Mouse (Mus musculus): ENCODE data around the gene Wwc1.

DNA sequence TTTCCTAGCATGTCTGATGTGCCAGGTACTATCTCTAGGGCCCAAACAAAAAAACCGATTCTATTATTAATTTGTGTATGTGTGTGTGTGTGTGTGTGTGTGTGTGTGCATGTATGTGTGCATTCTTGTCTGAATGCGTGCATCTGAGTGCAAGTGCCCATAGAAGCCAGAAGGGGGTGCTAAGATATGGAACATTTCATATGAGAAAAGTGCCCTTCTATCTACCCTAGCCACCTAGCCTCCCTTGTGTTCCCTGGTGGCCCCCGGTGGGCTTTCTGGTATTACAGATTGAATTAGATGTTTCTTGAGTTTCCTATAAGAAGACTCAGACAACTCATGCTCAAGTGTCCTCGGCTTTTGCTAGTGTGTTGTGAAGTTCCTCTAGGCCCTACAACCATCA, 126.7 kb downstream of the Wwc1 start:
- TF ChIP-seq POLR2A (IDR thresholded peaks at IDR 0.05; ENCODE audit: insufficient read depth, low read depth, low read length) (no peak), CTCF (IDR thresholded peaks at IDR 0.05; ENCODE audit: insufficient read depth, low read depth, low read length) (no peak)

Data from olfactory bulb, adult 2 months (tissue).